Mouse (Mus musculus): ENCODE data around the gene Cacna1d.

Gene Cacna1d

GRCm38 (mm10) chr14:30367074-30367473 lies 124.2 kb downstream of the Cacna1d start:
- no peak for DNase-seq (ENCODE audit: low spot score)

- DNase-seq (ENCODE audit: low spot score), result no peak
These were observed 125.4 kb downstream of the Cacna1d start for GRCm38 (mm10) chr14:30365866-30366265.

GRCm38 (mm10) chr14:30363487-30364167 lies 127.6 kb downstream of the Cacna1d start:
- no peak for DNase-seq (ENCODE audit: low spot score)

GRCm38 (mm10) chr14:30362370-30362769 lies 128.9 kb downstream of the Cacna1d start:
- no peak for DNase-seq (ENCODE audit: low spot score)

GRCm38 (mm10) chr14:30360478-30360877 lies 130.8 kb downstream of the Cacna1d start:
- DNase-seq (ENCODE audit: low spot score), result no peak

GRCm38 (mm10) chr14:30360004-30360403 lies 131.3 kb downstream of the Cacna1d start:
- no peak for DNase-seq (ENCODE audit: low spot score)

- no peak for DNase-seq (ENCODE audit: low spot score)
These were observed 133.2 kb downstream of the Cacna1d start for GRCm38 (mm10) chr14:30358028-30358427.

GRCm38 (mm10) chr14:30356456-30356855 lies 134.8 kb downstream of the Cacna1d start:
- no peak for DNase-seq (ENCODE audit: low spot score)

- DNase-seq (ENCODE audit: low spot score), result no peak
These were observed 136.5 kb downstream of the Cacna1d start for GRCm38 (mm10) chr14:30354761-30355160.

GRCm38 (mm10) chr14:30354127-30354463 lies 137.2 kb downstream of the Cacna1d start:
- no peak for DNase-seq (ENCODE audit: low spot score)

GRCm38 (mm10) chr14:30353291-30354126 lies 137.7 kb downstream of the Cacna1d start:
- no peak for DNase-seq (ENCODE audit: low spot score)

- no peak for DNase-seq (ENCODE audit: low spot score)
These were observed 138.3 kb downstream of the Cacna1d start for GRCm38 (mm10) chr14:30352951-30353270.

- DNase-seq (ENCODE audit: low spot score), result no peak
These were observed 138.9 kb downstream of the Cacna1d start for GRCm38 (mm10) chr14:30352061-30352950.

GRCm38 (mm10) chr14:30350285-30350684 lies 141.0 kb downstream of the Cacna1d start:
- no peak for DNase-seq (ENCODE audit: low spot score)

- no peak for DNase-seq (ENCODE audit: low spot score)
These were observed 146.0 kb downstream of the Cacna1d start for GRCm38 (mm10) chr14:30344948-30345865.

- DNase-seq (ENCODE audit: low spot score), result no peak
These were observed 147.5 kb downstream of the Cacna1d start for GRCm38 (mm10) chr14:30343740-30344139.

- no peak for DNase-seq (ENCODE audit: low spot score)
These were observed 149.2 kb downstream of the Cacna1d start for GRCm38 (mm10) chr14:30341825-30342590.

GRCm38 (mm10) chr14:30340140-30340539 lies 151.1 kb downstream of the Cacna1d start:
- no peak for DNase-seq (ENCODE audit: low spot score)

GRCm38 (mm10) chr14:30331856-30332255 lies 159.4 kb downstream of the Cacna1d start:
- DNase-seq (ENCODE audit: low spot score), result no peak

- no peak for DNase-seq (ENCODE audit: low spot score)
These were observed 160.7 kb downstream of the Cacna1d start for GRCm38 (mm10) chr14:30330416-30331181.

Measured in T-cell, adult 2 months (primary cell).